Mouse (Mus musculus) stomach, postnatal 0 days (tissue): Measurements from ENCODE around the gene Dmrt1. TPM values are rescaled to one million over a fixed set of nuclear protein-coding genes. Genes with fewer than 3 reads are reported as not detected.

ENCODE experiments used
- ATAC-seq: fragments of 200-750 bp; cut with Nextera tagmentation; 2 replicates; pipeline ENCODE4 v1.8.0; 2017; ENCODE audit not compliant: low FRiP score, low TSS enrichment
- DNase-seq: peaks from one replicate; pipeline ENCODE4 v3.0.0-alpha.2; 2016; ENCODE audit warnings: low spot score
- H3K27ac ChIP-seq: fragments of 300-500 bp; sonication (generic); replicated peaks from 2 replicates; pipeline ENCODE4 v1.5.1; 2014; ENCODE audit warnings: mild to moderate bottlenecking, control low read depth
- H3K27me3 ChIP-seq: fragments of 300-500 bp; sonication (generic); 2 replicates; pipeline ENCODE4 v1.6.1; 2014; ENCODE audit warnings: low read length; ENCODE audit not compliant: control insufficient read depth, insufficient read depth
- H3K36me3 ChIP-seq: fragments of 300-500 bp; sonication (generic); 2 replicates; pipeline ENCODE4 v1.6.1; 2014; ENCODE audit warnings: low read length, mixed read lengths; ENCODE audit not compliant: control insufficient read depth, insufficient read depth
- H3K4me1 ChIP-seq: fragments of 300-500 bp; sonication (generic); replicated peaks from 2 replicates; pipeline ENCODE4 v1.6.1; 2014; ENCODE audit warnings: antibody characterized with exemption; ENCODE audit not compliant: control insufficient read depth, insufficient read depth
- H3K4me2 ChIP-seq: fragments of 300-500 bp; sonication (generic); replicated peaks from 2 replicates; pipeline ENCODE4 v1.6.1; 2014; ENCODE audit warnings: low read depth, mild to moderate bottlenecking, control low read depth, moderate library complexity
- H3K4me3 ChIP-seq: fragments of 300-500 bp; sonication (generic); 2 replicates; pipeline ENCODE4 v1.5.1; 2014; ENCODE audit warnings: low read depth, low read length, control low read depth
- H3K9ac ChIP-seq: fragments of 300-500 bp; sonication (generic); 2 replicates; pipeline ENCODE4 v1.6.1; 2014; ENCODE audit warnings: mild to moderate bottlenecking, low read length, control low read depth, mixed read lengths
- H3K9me3 ChIP-seq: fragments of 300-500 bp; sonication (generic); 2 replicates; pipeline ENCODE4 v1.6.1; 2016; ENCODE audit warnings: low read length; ENCODE audit not compliant: control insufficient read depth
- CTCF ChIP-seq: IDR thresholded peaks from 2 replicates; pipeline ENCODE4 v1.5.1; 2016; ENCODE audit warnings: antibody characterized with exemption, low read depth, mild to moderate bottlenecking, moderate library complexity
- EP300 ChIP-seq: optimal IDR thresholded peaks from 2 replicates; pipeline ENCODE3; 2016; ENCODE audit warnings: antibody characterized with exemption
- WGBS: fragments of 180-500 bp; shearing (Covaris S2); extraction: QIAGEN DNeasy Blood & Tissue Kit; methylation state at CpG from one replicate; pipeline ENCODE4 v1.1.7; 2014; 5-methylcytosine and 5-hydroxymethylcytosine counted together
- polyA plus RNA-seq: library from polyadenylated mRNA; unstranded; fragments of >200 nt; fragmentation: Nextera tagmentation; extraction: Ambion mirVana; gene quantifications from 2 replicates; pipeline ENCODE4 v1.2.1, GENCODE M21; 2015

The Dmrt1 gene
- polyA plus RNA-seq, 1 experiment from 2014 or later = not detected

- H3K4me2 ChIP-seq = no peak overlapping the region
- H3K4me1 ChIP-seq = no peaks in the 10 kb centered on the region
- no peak overlapping the region for H3K27ac ChIP-seq
- H3K27me3 ChIP-seq = no peaks in the 10 kb centered on the region
- H3K4me3 ChIP-seq = no peak overlapping the region
- no peak overlapping the region for H3K9ac ChIP-seq
- ATAC-seq (no peak), DNase-seq (no peak)
- TF ChIP-seq CTCF (no peak), EP300 (no peak)
- WGBS = 74% methylated on average over 9 of the region's 9 CpGs
- H3K9me3 ChIP-seq = no peaks in the 10 kb centered on the region
- H3K36me3 ChIP-seq = no peaks in the 10 kb centered on the region
These were observed 41.7 kb downstream of the Dmrt1 start for GRCm38 (mm10) chr19:25547086-25547643.

- Histone ChIP-seq H3K4me3 (no peak overlapping the region), H3K4me2 (no peak overlapping the region), H3K9ac (no peak overlapping the region), H3K9me3 (no peaks in the 10 kb centered on the region), H3K27me3 (no peaks in the 10 kb centered on the region), H3K27ac (no peak overlapping the region), H3K4me1 (no peaks in the 10 kb centered on the region), H3K36me3 (no peaks in the 10 kb centered on the region)
- 61% methylated on average over 5 of the region's 5 CpGs for WGBS
- ATAC-seq = no peak
- DNase-seq = no peak
- TF ChIP-seq CTCF (no peak), EP300 (no peak)
These were observed 44.9 kb downstream of the Dmrt1 start for GRCm38 (mm10) chr19:25550346-25550745.

GRCm38 (mm10) chr19:25551053-25551452, 45.6 kb downstream of the Dmrt1 start:
- no peaks in the 10 kb centered on the region for H3K27me3 ChIP-seq
- TF ChIP-seq CTCF = no peak
- TF ChIP-seq EP300 = no peak
- no peaks in the 10 kb centered on the region for H3K4me1 ChIP-seq
- DNase-seq (no peak), ATAC-seq (no peak)
- H3K9me3 ChIP-seq = no peaks in the 10 kb centered on the region
- no peak overlapping the region for H3K4me3 ChIP-seq
- H3K27ac ChIP-seq = no peak overlapping the region
- no peak overlapping the region for H3K9ac ChIP-seq
- WGBS = 69% methylated on average over 5 of the region's 5 CpGs
- no peak overlapping the region for H3K4me2 ChIP-seq
- H3K36me3 ChIP-seq = no peaks in the 10 kb centered on the region

- TF ChIP-seq CTCF (no peak), EP300 (no peak)
- DNase-seq (no peak), ATAC-seq (no peak)
- no peaks in the 10 kb centered on the region for H3K4me1 ChIP-seq
- no peaks in the 10 kb centered on the region for H3K27me3 ChIP-seq
- H3K9me3 ChIP-seq = no peaks in the 10 kb centered on the region
- H3K4me3 ChIP-seq = no peak overlapping the region
- no peak overlapping the region for H3K4me2 ChIP-seq
- whole genome bisulfite sequencing = 64% methylated on average over 12 of the region's 12 CpGs
- no peaks in the 10 kb centered on the region for H3K36me3 ChIP-seq
- H3K27ac ChIP-seq = no peak overlapping the region
- H3K9ac ChIP-seq = no peak overlapping the region
These were observed 59.0 kb downstream of the Dmrt1 start for GRCm38 (mm10) chr19:25564430-25564829.

GRCm38 (mm10) chr19:25569778-25570177, 64.4 kb downstream of the Dmrt1 start:
- Histone ChIP-seq H3K36me3 (no peaks in the 10 kb centered on the region), H3K27ac (no peak overlapping the region), H3K27me3 (no peaks in the 10 kb centered on the region), H3K4me1 (no peaks in the 10 kb centered on the region), H3K4me2 (no peak overlapping the region), H3K9ac (no peak overlapping the region), H3K9me3 (no peaks in the 10 kb centered on the region), H3K4me3 (no peak overlapping the region)
- ATAC-seq (no peak), DNase-seq (no peak)
- no peak for TF ChIP-seq CTCF
- no peak for TF ChIP-seq EP300
- WGBS = 62% methylated on average over 7 of the region's 7 CpGs

GRCm38 (mm10) chr19:25574431-25574830, 69.0 kb downstream of the Dmrt1 start:
- no peak overlapping the region for H3K4me2 ChIP-seq
- WGBS = 28% methylated on average over 10 of the region's 10 CpGs
- no peak for ATAC-seq

More at GRCm38 (mm10) chr19:25574431-25574830, 69.0 kb downstream of the Dmrt1 start:
- TF ChIP-seq CTCF (no peak), EP300 (no peak)
- H3K4me1 ChIP-seq = no peaks in the 10 kb centered on the region
- H3K9ac ChIP-seq = no peak overlapping the region
- DNase-seq = no peak
- H3K27ac ChIP-seq = no peak overlapping the region
- no peaks in the 10 kb centered on the region for H3K36me3 ChIP-seq
- H3K4me3 ChIP-seq = no peak overlapping the region
- no peaks in the 10 kb centered on the region for H3K9me3 ChIP-seq
- no peaks in the 10 kb centered on the region for H3K27me3 ChIP-seq
